Mouse (Mus musculus) olfactory bulb, adult 2 months (tissue): ENCODE data around the gene Prrx2.

Source experiments
- CTCF ChIP-seq: fragments of 200-500 bp; IDR thresholded peaks from 2 replicates; pipeline ENCODE4 v1.5.1; 2012; ENCODE audit warnings: low read depth, mild to moderate bottlenecking, low read length, moderate library complexity; ENCODE audit not compliant: insufficient read depth
- POLR2A ChIP-seq: fragments of 200-500 bp; IDR thresholded peaks from 2 replicates; pipeline ENCODE4 v1.6.1; 2012; ENCODE audit warnings: mild to moderate bottlenecking, low read depth, low read length, moderate library complexity; ENCODE audit not compliant: insufficient read depth

- no peak for TF ChIP-seq CTCF
- TF ChIP-seq POLR2A = no peak
Observed at GRCm38 (mm10) chr2:30884852-30885373, 50.1 kb downstream of the Prrx2 start.
